Mouse (Mus musculus) intestine, postnatal 0 days (tissue): ENCODE results near the gene Dixdc1. TPM values are rescaled to one million over a fixed set of nuclear protein-coding genes. Genes with fewer than 3 reads are reported as not detected.

Experiments
- ATAC-seq: fragments of 200-750 bp; cut with Nextera tagmentation; 2 replicates; pipeline ENCODE4 v1.8.0; 2017; ENCODE audit warnings: mild to moderate bottlenecking, moderate TSS enrichment, moderate library complexity
- H3K27ac ChIP-seq: fragments of 300-500 bp; sonication (generic); 2 replicates; pipeline ENCODE4 v1.5.1; 2014; ENCODE audit warnings: mild to moderate bottlenecking, low read depth, low read length, moderate library complexity
- H3K27me3 ChIP-seq: fragments of 300-500 bp; sonication (generic); replicated peaks from 2 replicates; pipeline ENCODE4 v1.6.1; 2014; ENCODE audit warnings: low read length, mixed read lengths; ENCODE audit not compliant: control insufficient read depth, insufficient read depth
- H3K36me3 ChIP-seq: fragments of 300-500 bp; sonication (generic); 2 replicates; pipeline ENCODE4 v1.6.1; 2014; ENCODE audit warnings: mild to moderate bottlenecking, moderate library complexity; ENCODE audit not compliant: control insufficient read depth, insufficient read depth
- H3K4me1 ChIP-seq: fragments of 300-500 bp; sonication (generic); replicated peaks from 2 replicates; pipeline ENCODE4 v1.6.1; 2014; ENCODE audit warnings: antibody characterized with exemption, low read length, mixed read lengths; ENCODE audit not compliant: control insufficient read depth, insufficient read depth
- H3K4me2 ChIP-seq: fragments of 300-500 bp; sonication (generic); replicated peaks from 2 replicates; pipeline ENCODE4 v1.6.1; 2014; ENCODE audit warnings: low read depth, mild to moderate bottlenecking, moderate library complexity
- H3K4me3 ChIP-seq: fragments of 300-500 bp; sonication (generic); 2 replicates; pipeline ENCODE4 v1.5.1; 2014; ENCODE audit warnings: low read depth, low read length
- H3K9ac ChIP-seq: fragments of 300-500 bp; sonication (generic); 2 replicates; pipeline ENCODE4 v1.6.1; 2014; ENCODE audit warnings: mild to moderate bottlenecking, low read depth, low read length
- H3K9me3 ChIP-seq: fragments of 300-500 bp; sonication (generic); 2 replicates; pipeline ENCODE4 v1.6.1; 2016; ENCODE audit warnings: mixed run types; ENCODE audit not compliant: control insufficient read depth
- CTCF ChIP-seq: sonication (generic); IDR thresholded peaks from 2 replicates; pipeline ENCODE4 v1.5.1; 2016; ENCODE audit warnings: low read depth, mild to moderate bottlenecking, control low read depth, antibody characterized with exemption, moderate library complexity
- WGBS: fragments of 180-500 bp; shearing (Covaris S2); extraction: QIAGEN DNeasy Blood & Tissue Kit; methylation state at CpG from one replicate; pipeline ENCODE4 v1.1.7; 2014; 5-methylcytosine and 5-hydroxymethylcytosine counted together
- polyA plus RNA-seq: library from polyadenylated mRNA; unstranded; fragments of >200 nt; fragmentation: Nextera tagmentation; extraction: Ambion mirVana; gene quantifications from 2 replicates; pipeline ENCODE4 v1.2.1, GENCODE M21; 2015

Dixdc1 gene
- polyA plus RNA-seq = 2.4 and 2.9 TPM in 2 replicates

- Histone ChIP-seq H3K27ac (no peak within 1 kb of the TSS), H3K27me3 (no peaks in the 10 kb centered on the region), H3K4me3 (no peak within 1 kb of the TSS), H3K4me2 (peak within 1 kb of the TSS; percentile 57), H3K9ac (no peak within 1 kb of the TSS), H3K36me3 (peaks cover 5% of the 10 kb centered on the region; the same call in 1 of the 2 replicates), H3K4me1 (no peaks in the 10 kb centered on the region), H3K9me3 (no peaks in the 10 kb centered on the region)
- WGBS = 13% methylated on average over 36 of the region's 36 CpGs
- no peak for TF ChIP-seq CTCF
- peak; percentile 97 for ATAC-seq
Observed at GRCm38 (mm10) chr9:50738914-50739870, at the start of gene Dixdc1. Gene Dixdc1 (minus strand): TSS chr9:50739517.

- no peaks in the 10 kb centered on the region for H3K9me3 ChIP-seq
- H3K36me3 ChIP-seq = peaks cover 62% of the 10 kb centered on the region
- no peak overlapping the region for H3K27ac ChIP-seq
- H3K27me3 ChIP-seq = no peaks in the 10 kb centered on the region
- H3K4me2 ChIP-seq = no peak overlapping the region
- H3K4me1 ChIP-seq = no peaks in the 10 kb centered on the region
- no peak overlapping the region for H3K9ac ChIP-seq
- 71% methylated on average over 2 of the region's 2 CpGs for WGBS
- no peak for ATAC-seq
- no peak overlapping the region for H3K4me3 ChIP-seq
- TF ChIP-seq CTCF = peak; percentile 66
Observed at GRCm38 (mm10) chr9:50782155-50782554, 42.8 kb upstream of the Dixdc1 start.

DNA sequence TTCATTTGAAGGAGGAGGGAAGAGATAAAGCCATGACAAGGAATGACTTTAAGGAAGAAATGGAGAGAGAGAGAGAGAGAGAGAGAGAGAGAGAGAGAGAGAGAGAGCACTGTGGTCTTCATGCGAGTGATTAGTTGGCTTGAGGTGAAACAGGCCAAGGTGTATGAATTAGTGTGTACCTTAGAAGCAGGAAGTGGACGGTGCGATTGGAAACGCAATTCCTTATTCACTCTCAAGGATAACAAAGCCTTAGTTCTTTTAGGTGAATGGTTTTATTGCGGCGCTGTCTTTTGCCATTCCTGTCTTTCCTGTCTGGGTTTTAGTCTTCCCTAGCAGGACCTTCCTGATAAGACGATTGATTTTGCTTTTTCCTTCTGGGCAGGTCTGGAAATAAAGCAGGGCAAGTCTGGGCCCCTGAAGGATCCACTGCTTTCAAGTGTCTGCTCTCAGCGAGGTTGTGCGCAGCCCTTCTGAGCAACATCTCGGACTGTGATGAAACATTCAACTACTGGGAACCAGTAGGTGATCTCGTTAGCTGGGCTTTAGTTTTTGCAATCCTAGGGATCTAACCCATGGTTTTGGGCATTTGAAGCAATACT, 36.9 kb upstream of the Dixdc1 start:
- Histone ChIP-seq H3K36me3 (peaks cover 19% of the 10 kb centered on the region), H3K4me2 (peak overlapping the region; percentile 96), H3K27ac (peak overlapping the region; percentile 88; the same call in 1 of the 2 replicates), H3K9me3 (no peaks in the 10 kb centered on the region), H3K9ac (no peak overlapping the region), H3K27me3 (no peaks in the 10 kb centered on the region), H3K4me1 (0 out of 2 replicates have a peak, but pooled peaks cover 4% of the 10 kb centered on the region), H3K4me3 (peak overlapping the region; percentile 89)
- WGBS = 28% methylated on average over 11 of the region's 11 CpGs
- no peak for TF ChIP-seq CTCF
- peak; percentile 63 for ATAC-seq

- H3K9ac ChIP-seq = peak overlapping the region; percentile 84
- peaks cover 21% of the 10 kb centered on the region for H3K36me3 ChIP-seq
- H3K9me3 ChIP-seq = no peaks in the 10 kb centered on the region
- peak overlapping the region; percentile 96 for H3K4me2 ChIP-seq
- WGBS = under 1% methylated on average over 27 of the region's 30 CpGs
- peak overlapping the region; percentile 88 for H3K27ac ChIP-seq
- no peak for TF ChIP-seq CTCF
- peak; percentile 29 for ATAC-seq
- H3K27me3 ChIP-seq = no peaks in the 10 kb centered on the region
- H3K4me3 ChIP-seq = peak overlapping the region; percentile 89
- 0 out of 2 replicates have a peak, but pooled peaks cover 4% of the 10 kb centered on the region for H3K4me1 ChIP-seq
Observed at GRCm38 (mm10) chr9:50775662-50776126, 36.4 kb upstream of the Dixdc1 start.

- peak within 1 kb of the TSS; percentile 96 for H3K4me2 ChIP-seq
- under 1% methylated on average over 51 of the region's 51 CpGs for WGBS
- H3K9ac ChIP-seq = peak within 1 kb of the TSS; percentile 84
- H3K27ac ChIP-seq = peak within 1 kb of the TSS; percentile 88
- 0 out of 2 replicates have a peak, but pooled peaks cover 4% of the 10 kb centered on the region for H3K4me1 ChIP-seq
- ATAC-seq = peak; percentile 48; the same call in 1 of the 2 replicates
- peak within 1 kb of the TSS; percentile 89 for H3K4me3 ChIP-seq
- peaks cover 18% of the 10 kb centered on the region for H3K36me3 ChIP-seq
- H3K9me3 ChIP-seq = no peaks in the 10 kb centered on the region
- no peaks in the 10 kb centered on the region for H3K27me3 ChIP-seq
- no peak for TF ChIP-seq CTCF
Observed at GRCm38 (mm10) chr9:50774991-50775612, 35.8 kb upstream of the Dixdc1 start, which contains the start of the genes Alg9 and 1110032A03Rik. Gene Alg9 (plus strand): TSS chr9:50775019. Gene 1110032A03Rik (minus strand): TSS chr9:50775520.
